Mouse (Mus musculus): ENCODE measurements around the gene B4galnt2.

The B4galnt2 gene

GRCm38 (mm10) chr11:95840694-95841497 lies 73.8 kb downstream of the B4galnt2 start:
- no peak for DNase-seq (ENCODE audit: extremely low spot score)

- no peak for DNase-seq (ENCODE audit: extremely low spot score)
Observed at GRCm38 (mm10) chr11:95838999-95839868, 75.5 kb downstream of the B4galnt2 start.

GRCm38 (mm10) chr11:95838598-95838997 lies 76.1 kb downstream of the B4galnt2 start:
- DNase-seq (ENCODE audit: extremely low spot score) = no peak

- DNase-seq (ENCODE audit: extremely low spot score) = no peak
Observed at GRCm38 (mm10) chr11:95837059-95837458, 77.6 kb downstream of the B4galnt2 start, which contains the start of gene Gngt2. TSS of gene Gngt2 (plus strand) at chr11:95837216.

GRCm38 (mm10) chr11:95836433-95836832 lies 78.3 kb downstream of the B4galnt2 start:
- DNase-seq (ENCODE audit: extremely low spot score) = no peak

- no peak for DNase-seq (ENCODE audit: extremely low spot score)
Observed at GRCm38 (mm10) chr11:95835832-95836231, 78.9 kb downstream of the B4galnt2 start.

GRCm38 (mm10) chr11:95834742-95835710 lies 79.7 kb downstream of the B4galnt2 start:
- DNase-seq (ENCODE audit: extremely low spot score) = no peak

GRCm38 (mm10) chr11:95834143-95834667 lies 80.5 kb downstream of the B4galnt2 start:
- DNase-seq (ENCODE audit: extremely low spot score) = no peak

- no peak for DNase-seq (ENCODE audit: extremely low spot score)
Observed at GRCm38 (mm10) chr11:95833631-95834142, 81.0 kb downstream of the B4galnt2 start.

GRCm38 (mm10) chr11:95833006-95833570 lies 81.6 kb downstream of the B4galnt2 start:
- no peak for DNase-seq (ENCODE audit: extremely low spot score)

GRCm38 (mm10) chr11:95832129-95833005 lies 82.3 kb downstream of the B4galnt2 start:
- DNase-seq (ENCODE audit: extremely low spot score) = no peak

- DNase-seq (ENCODE audit: extremely low spot score) = no peak
Observed at GRCm38 (mm10) chr11:95831641-95832040, 83.0 kb downstream of the B4galnt2 start.

- DNase-seq (ENCODE audit: extremely low spot score) = no peak
Observed at GRCm38 (mm10) chr11:95831276-95831619, 83.4 kb downstream of the B4galnt2 start.

- no peak for DNase-seq (ENCODE audit: extremely low spot score)
Observed at GRCm38 (mm10) chr11:95830411-95831275, 84.0 kb downstream of the B4galnt2 start.

GRCm38 (mm10) chr11:95829526-95830050 lies 85.1 kb downstream of the B4galnt2 start:
- no peak for DNase-seq (ENCODE audit: extremely low spot score)

- DNase-seq (ENCODE audit: extremely low spot score) = no peak
Observed at GRCm38 (mm10) chr11:95828181-95828964, 86.3 kb downstream of the B4galnt2 start.

- DNase-seq (ENCODE audit: extremely low spot score) = no peak
Observed at GRCm38 (mm10) chr11:95827464-95828085, 87.1 kb downstream of the B4galnt2 start.
